ENCODE assay signal across 22 mouse cellular contexts in genomic region chr7:70328206-70329036, GRCm38 (mm10). TPM values are rescaled to one million over a fixed set of nuclear protein-coding genes. Genes with fewer than 3 reads are reported as not detected.
A peak's percentile ranks its signal among the peaks of the same experiment; 100 is the strongest.
DNase-seq lines count a peak whose midpoint lies in the region; ATAC-seq and TF ChIP-seq lines count a peak whose summit lies in the region.
"Had no signal": no experiment of that assay in that cellular context is flagged by ENCODE, and none has a peak within 500 bp of the region (broad histone marks: within the 10 kb centered on the region; RNA-seq: fewer than 3 reads in every experiment).

No protein-coding gene starts in this region.

- H3K27me3 ChIP-seq in forebrain, embryonic 10.5 days (ENCODE audit: poor library complexity, severe bottlenecking): peaks cover 100% of the 10 kb centered on the region
- peaks cover 76% of the 10 kb centered on the region for H3K27me3 ChIP-seq in forebrain, embryonic 16.5 days (replicated peaks; ENCODE audit: control insufficient read depth, insufficient read depth, low read length)
- H3K27me3 ChIP-seq in hindbrain, embryonic 14.5 days (ENCODE audit: control insufficient read depth, insufficient read depth, low read length): peaks cover 92% of the 10 kb centered on the region
- H3K27me3 ChIP-seq in midbrain, postnatal 0 days (ENCODE audit: insufficient read depth, low read length): peaks cover 64% of the 10 kb centered on the region

- no peak for ATAC-seq in forebrain, embryonic 16.5 days
- ATAC-seq in hindbrain, embryonic 14.5 days (ENCODE audit: low FRiP score): no peak
- no peak for ATAC-seq in midbrain, postnatal 0 days (ENCODE audit: low FRiP score)
- ATAC-seq: intestine, embryonic 16.5 days had no signal

- no peak overlapping the region for H3K4me2 ChIP-seq in forebrain, embryonic 16.5 days (ENCODE audit: low read length)
- no peak overlapping the region for H3K4me2 ChIP-seq in hindbrain, embryonic 14.5 days (replicated peaks)
- H3K4me2 ChIP-seq in midbrain, postnatal 0 days (ENCODE audit: low read depth, low read length, poor library complexity, severe bottlenecking): no peak overlapping the region
- H3K4me2 ChIP-seq: embryonic facial prominence, embryonic 15.5 days; heart, embryonic 13.5 days; neural tube, embryonic 13.5 days had no signal

- H3K4me3 ChIP-seq in forebrain, embryonic 10.5 days: peak overlapping the region; percentile 57; the same call in 1 of the 2 replicates
- H3K4me3 ChIP-seq in forebrain, embryonic 16.5 days (replicated peaks; ENCODE audit: low read length): no peak overlapping the region
- H3K4me3 ChIP-seq in hindbrain, embryonic 14.5 days (replicated peaks; ENCODE audit: low read length): no peak overlapping the region
- no peak overlapping the region for H3K4me3 ChIP-seq in midbrain, postnatal 0 days (ENCODE audit: low read depth, low read length)
- H3K4me3 ChIP-seq: embryonic facial prominence, embryonic 15.5 days; heart, embryonic 13.5 days; layer of hippocampus, adult 2 months; neural tube, embryonic 13.5 days had no signal

- peak overlapping the region; percentile 93 for H3K27ac ChIP-seq in forebrain, embryonic 10.5 days
- no peak overlapping the region for H3K27ac ChIP-seq in forebrain, embryonic 16.5 days (ENCODE audit: low read length)
- no peak overlapping the region for H3K27ac ChIP-seq in hindbrain, embryonic 14.5 days
- H3K27ac ChIP-seq in midbrain, postnatal 0 days (ENCODE audit: low read depth, low read length): 0 out of 2 replicates have a peak overlapping the region, but pooled peaks have one; percentile 34
- H3K27ac ChIP-seq: embryonic facial prominence, embryonic 15.5 days; heart, embryonic 13.5 days; layer of hippocampus, adult 2 months; neural tube, embryonic 13.5 days had no signal

- peak; percentile 33 for DNase-seq in forebrain, embryonic 10.5 days (ENCODE audit: extremely low spot score, low spot score)
- peak; percentile 43 for DNase-seq in embryo, embryonic 9.5 days (ENCODE audit: extremely low spot score)
- peak; percentile 45 for DNase-seq in hindbrain, embryonic 14.5 days (ENCODE audit: low spot score)
- no peak for DNase-seq in midbrain, postnatal 0 days (ENCODE audit: low spot score)
- DNase-seq in adrenal gland, adult 2 months: no peak
- no peak for DNase-seq in ovary, adult 18-20 months (ENCODE audit: low spot score)
- no peak for DNase-seq in kidney, postnatal 36 days
- DNase-seq: adrenal gland, adult 8-10 months; cerebellum, adult 11-12 months; heart, postnatal 4 days; left cerebral cortex, postnatal 4 days; lung, adult 2 months; lung, postnatal 4 days; right cerebral cortex, postnatal 4 days; thymus, postnatal 25 days had no signal

- no peak for TF ChIP-seq CTCF in midbrain, postnatal 0 days (IDR thresholded peaks at IDR 0.05)

- H3K9me3 ChIP-seq in forebrain, embryonic 10.5 days: no peaks in the 10 kb centered on the region
- H3K9me3 ChIP-seq in forebrain, embryonic 16.5 days (ENCODE audit: control insufficient read depth, low read length): no peaks in the 10 kb centered on the region
- no peaks in the 10 kb centered on the region for H3K9me3 ChIP-seq in hindbrain, embryonic 14.5 days (ENCODE audit: control insufficient read depth, low read length)
- H3K9me3 ChIP-seq in midbrain, postnatal 0 days (ENCODE audit: low read length): no peaks in the 10 kb centered on the region
- H3K9me3 ChIP-seq: embryonic facial prominence, embryonic 15.5 days; heart, embryonic 13.5 days; neural tube, embryonic 13.5 days had no signal

- peaks cover 96% of the 10 kb centered on the region for H3K4me1 ChIP-seq in forebrain, embryonic 10.5 days
- peaks cover 18% of the 10 kb centered on the region; the same call in 1 of the 2 replicates for H3K4me1 ChIP-seq in forebrain, embryonic 16.5 days (replicated peaks; ENCODE audit: control insufficient read depth, insufficient read depth, low read length)
- H3K4me1 ChIP-seq in hindbrain, embryonic 14.5 days (replicated peaks; ENCODE audit: control insufficient read depth, insufficient read depth, low read length): no peaks in the 10 kb centered on the region; the same call in 1 of the 2 replicates
- no peaks in the 10 kb centered on the region for H3K4me1 ChIP-seq in midbrain, postnatal 0 days (ENCODE audit: insufficient read depth, low read length)

- WGBS in forebrain, embryonic 10.5 days: 2% methylated on average over 10 of the region's 10 CpGs
- WGBS in forebrain, embryonic 16.5 days: 13% methylated on average over 10 of the region's 10 CpGs
- WGBS in hindbrain, embryonic 14.5 days: 13% methylated on average over 10 of the region's 10 CpGs
- 13% methylated on average over 10 of the region's 10 CpGs for WGBS in midbrain, postnatal 0 days

- H3K36me3 ChIP-seq in forebrain, embryonic 10.5 days (replicated peaks): no peaks in the 10 kb centered on the region
- no peaks in the 10 kb centered on the region for H3K36me3 ChIP-seq in forebrain, embryonic 16.5 days (ENCODE audit: control insufficient read depth, insufficient read depth)
- H3K36me3 ChIP-seq in hindbrain, embryonic 14.5 days (replicated peaks; ENCODE audit: control insufficient read depth, insufficient read depth): no peaks in the 10 kb centered on the region
- H3K36me3 ChIP-seq in midbrain, postnatal 0 days (ENCODE audit: insufficient read depth, low read length): no peaks in the 10 kb centered on the region
- H3K36me3 ChIP-seq: embryonic facial prominence, embryonic 15.5 days; heart, embryonic 13.5 days; neural tube, embryonic 13.5 days had no signal

- H3K9ac ChIP-seq in forebrain, embryonic 16.5 days (replicated peaks; ENCODE audit: low read depth, low read length): no peak overlapping the region
- H3K9ac ChIP-seq in hindbrain, embryonic 14.5 days: no peak overlapping the region
- no peak overlapping the region for H3K9ac ChIP-seq in midbrain, postnatal 0 days (replicated peaks; ENCODE audit: low read length, poor library complexity, severe bottlenecking)
- H3K9ac ChIP-seq: embryonic facial prominence, embryonic 15.5 days; heart, embryonic 13.5 days; neural tube, embryonic 13.5 days had no signal

RNA-seq across cellular contexts. Expression of gene Nr2f2, which starts 38.1 kb away (rescaled TPM):
- polyA plus RNA-seq in forebrain, embryonic 10.5 days (2016; fragmentation: Nextera tagmentation; extraction: Ambion mirVana): 82.3 and 82.7 TPM in 2 replicates
- polyA plus RNA-seq in forebrain, embryonic 16.5 days (2015; fragmentation: Nextera tagmentation; extraction: Ambion mirVana): 88.4 and 90.6 TPM in 2 replicates
- polyA plus RNA-seq in hindbrain, embryonic 14.5 days (2014; fragmentation: Nextera tagmentation; extraction: Ambion mirVana): 105 and 127 TPM in 2 replicates
- 38.9 and 43.2 TPM in 2 replicates for total RNA-seq in midbrain, postnatal 0 days (2014; rRNA removed)
- polyA plus RNA-seq in midbrain, postnatal 0 days (2015; fragmentation: Nextera tagmentation; extraction: Ambion mirVana): 65.4 and 81.6 TPM in 2 replicates
- total RNA-seq in adrenal gland, adult 2 months (2021): 100 to 1,000 TPM; 109 to 132 TPM
- 401 and 472 TPM in 2 replicates for polyA plus RNA-seq in adrenal gland, adult 2 months (2012; rRNA removed)
- total RNA-seq: MEL had no signal

Comparison
In these comparisons a context has a peak if more than half of its experiments do, and no peak if none do; other contexts are left out.
1. H3K27ac ChIP-seq: peak in forebrain, embryonic 10.5 days (single experiment) and midbrain, postnatal 0 days (single experiment); none in forebrain, embryonic 16.5 days (single experiment) and hindbrain, embryonic 14.5 days (single experiment).
2. DNase-seq: peak in forebrain, embryonic 10.5 days (single experiment), embryo, embryonic 9.5 days (single experiment) and hindbrain, embryonic 14.5 days (single experiment); none in midbrain, postnatal 0 days (single experiment), adrenal gland, adult 2 months (single experiment), ovary, adult 18-20 months (single experiment) and kidney, postnatal 36 days (0 of 2).